Mouse (Mus musculus) lung, postnatal 0 days (tissue): ENCODE data around the gene Dok5. TPM values are rescaled to one million over a fixed set of nuclear protein-coding genes. Genes with fewer than 3 reads are reported as not detected.

Experiments
- ATAC-seq: fragments of 200-750 bp; cut with Nextera tagmentation; 2 replicates; pipeline ENCODE4 v1.8.0; 2017; ENCODE audit warnings: moderate library complexity
- DNase-seq: peaks from one replicate; pipeline ENCODE4 v3.0.0-alpha.2; 2016; ENCODE audit warnings: low spot score
- H3K27ac ChIP-seq: fragments of 300-500 bp; sonication (generic); 2 replicates; pipeline ENCODE4 v1.5.1; 2014; ENCODE audit warnings: antibody characterized with exemption, mild to moderate bottlenecking, low read length, mixed read lengths
- H3K27me3 ChIP-seq: fragments of 300-500 bp; sonication (generic); replicated peaks from 2 replicates; pipeline ENCODE4 v1.6.1; 2014; ENCODE audit warnings: low read length, mixed read lengths; ENCODE audit not compliant: insufficient read depth
- H3K36me3 ChIP-seq: fragments of 300-500 bp; sonication (generic); 2 replicates; pipeline ENCODE4 v1.6.1; 2014; ENCODE audit warnings: low read length, mixed read lengths; ENCODE audit not compliant: insufficient read depth
- H3K4me1 ChIP-seq: fragments of 300-500 bp; sonication (generic); 2 replicates; pipeline ENCODE4 v1.6.1; 2014; ENCODE audit warnings: antibody characterized with exemption, low read depth, low read length, mixed read lengths; ENCODE audit not compliant: insufficient read depth
- H3K4me2 ChIP-seq: fragments of 300-500 bp; sonication (generic); replicated peaks from 2 replicates; pipeline ENCODE4 v1.6.1; 2014; ENCODE audit warnings: low read depth, mild to moderate bottlenecking, low read length, moderate library complexity, mixed read lengths
- H3K4me3 ChIP-seq: fragments of 300-500 bp; sonication (generic); 2 replicates; pipeline ENCODE4 v1.5.1; 2014; ENCODE audit warnings: low read depth, low read length
- H3K9ac ChIP-seq: fragments of 300-500 bp; sonication (generic); replicated peaks from 2 replicates; pipeline ENCODE4 v1.6.1; 2014; ENCODE audit warnings: low read depth, mild to moderate bottlenecking
- H3K9me3 ChIP-seq: fragments of 300-500 bp; sonication (generic); 2 replicates; pipeline ENCODE4 v1.6.1; 2016; ENCODE audit warnings: low read length, mixed read lengths
- CTCF ChIP-seq: IDR thresholded peaks from 2 replicates; pipeline ENCODE4 v1.5.1; 2016; ENCODE audit warnings: antibody characterized with exemption, mild to moderate bottlenecking
- EP300 ChIP-seq: IDR thresholded peaks from 2 replicates; pipeline ENCODE4 v1.6.1; 2016; ENCODE audit warnings: antibody characterized with exemption, mild to moderate bottlenecking, control low read depth
- WGBS: fragments of 180-500 bp; shearing (Covaris S2); extraction: QIAGEN DNeasy Blood & Tissue Kit; methylation state at CpG from one replicate; pipeline ENCODE4 v1.1.7; 2014; 5-methylcytosine and 5-hydroxymethylcytosine counted together
- polyA plus RNA-seq: library from polyadenylated mRNA; unstranded; fragments of >200 nt; fragmentation: Nextera tagmentation; extraction: Ambion mirVana; gene quantifications from 2 replicates; pipeline ENCODE4 v1.2.1, GENCODE M21; 2015

Gene Dok5
- polyA plus RNA-seq, 1 experiment from 2014 or later: 0.55 TPM

- Histone ChIP-seq H3K27me3 (no peaks in the 10 kb centered on the region), H3K36me3 (no peaks in the 10 kb centered on the region), H3K4me1 (no peaks in the 10 kb centered on the region), H3K9ac (no peak overlapping the region), H3K27ac (no peak overlapping the region), H3K9me3 (no peaks in the 10 kb centered on the region), H3K4me2 (no peak overlapping the region), H3K4me3 (no peak overlapping the region)
- WGBS: 42% methylated on average over 3 of the region's 3 CpGs
- DNase-seq (no peak), ATAC-seq (no peak)
- TF ChIP-seq EP300: no peak
- TF ChIP-seq CTCF: no peak
These were observed 127.0 kb downstream of the Dok5 start for GRCm38 (mm10) chr2:170858640-170859039.

DNA sequence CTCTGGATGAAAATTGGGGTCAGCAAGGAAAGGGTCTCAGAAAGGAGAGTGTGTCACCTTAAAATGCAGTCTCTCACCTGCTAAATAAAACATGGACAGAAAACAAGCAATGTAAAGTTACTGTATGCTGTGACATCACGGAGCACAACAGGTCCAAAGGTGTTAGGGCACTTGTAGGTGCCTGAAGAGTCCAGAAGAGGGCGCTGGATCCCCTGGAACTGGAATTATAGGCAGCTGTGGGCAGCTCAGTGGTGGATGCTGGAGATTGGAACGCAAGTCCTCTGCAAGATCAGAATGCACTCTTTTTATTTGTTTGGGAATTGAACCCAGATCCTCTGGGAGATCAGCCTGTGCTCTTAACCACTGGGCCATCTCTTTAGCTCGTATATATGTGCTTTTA is 129.0 kb downstream of the Dok5 start:
- Histone ChIP-seq H3K27me3 (no peaks in the 10 kb centered on the region), H3K4me3 (no peak overlapping the region), H3K9ac (no peak overlapping the region), H3K9me3 (no peaks in the 10 kb centered on the region), H3K27ac (no peak overlapping the region), H3K4me2 (no peak overlapping the region), H3K36me3 (no peaks in the 10 kb centered on the region), H3K4me1 (no peaks in the 10 kb centered on the region)
- TF ChIP-seq EP300 (no peak), CTCF (peak; percentile 43)
- no peak for DNase-seq
- 58% methylated on average over 4 of the region's 4 CpGs for WGBS
- ATAC-seq: no peak

DNA sequence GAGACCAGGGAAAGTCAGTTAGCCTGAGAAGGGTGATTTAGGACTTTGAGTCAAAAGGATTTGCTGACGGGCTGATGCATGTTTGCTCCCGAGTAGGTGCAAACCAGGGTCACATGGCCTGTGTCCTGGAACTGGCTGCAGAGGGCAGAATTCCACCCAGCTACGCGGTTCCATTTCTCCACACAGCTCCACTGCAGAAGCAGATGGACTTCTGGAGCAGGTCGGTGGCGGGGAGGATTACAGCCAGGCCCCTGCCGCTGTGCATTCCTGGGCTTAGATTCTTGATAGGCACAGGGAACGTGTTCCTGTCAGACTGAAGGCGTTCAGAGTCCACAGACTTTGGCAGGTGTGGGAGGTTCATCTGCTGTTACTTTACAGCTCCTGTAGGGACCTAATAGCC is 131.2 kb downstream of the Dok5 start:
- Histone ChIP-seq H3K9ac (no peak overlapping the region), H3K4me1 (no peaks in the 10 kb centered on the region), H3K4me2 (no peak overlapping the region), H3K27me3 (no peaks in the 10 kb centered on the region), H3K36me3 (no peaks in the 10 kb centered on the region), H3K4me3 (no peak overlapping the region), H3K9me3 (no peaks in the 10 kb centered on the region), H3K27ac (no peak overlapping the region)
- DNase-seq (no peak), ATAC-seq (no peak)
- TF ChIP-seq EP300 (no peak), CTCF (no peak)
- WGBS: 59% methylated on average over 9 of the region's 9 CpGs

DNA sequence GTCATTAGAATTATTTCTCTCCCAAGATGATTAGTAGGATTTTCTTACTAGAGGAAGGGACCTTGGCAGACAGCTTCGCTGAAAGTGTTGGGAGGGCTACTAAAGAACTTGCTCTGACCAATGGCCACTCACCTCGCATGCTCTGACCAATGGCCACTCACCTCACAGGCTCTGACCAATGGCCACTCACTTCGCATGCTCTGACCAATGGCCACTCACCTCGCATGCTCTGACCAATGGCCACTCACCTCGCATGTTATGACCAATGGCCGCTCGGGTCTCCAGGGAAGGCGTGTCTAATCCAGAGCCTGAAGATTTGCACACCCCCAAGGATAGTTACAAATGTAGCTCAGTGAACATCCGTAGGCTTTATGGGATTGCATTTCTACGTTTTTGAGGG is 131.6 kb downstream of the Dok5 start:
- Histone ChIP-seq H3K9ac (no peak overlapping the region), H3K4me2 (no peak overlapping the region), H3K4me3 (no peak overlapping the region), H3K4me1 (no peaks in the 10 kb centered on the region), H3K9me3 (no peaks in the 10 kb centered on the region), H3K27me3 (no peaks in the 10 kb centered on the region), H3K27ac (no peak overlapping the region), H3K36me3 (no peaks in the 10 kb centered on the region)
- no peak for DNase-seq
- no peak for TF ChIP-seq CTCF
- TF ChIP-seq EP300: no peak
- no peak for ATAC-seq
- WGBS: 86% methylated on average over 10 of the region's 10 CpGs

GRCm38 (mm10) chr2:170864043-170864442 is 132.4 kb downstream of the Dok5 start:
- no peak overlapping the region for H3K9ac ChIP-seq
- H3K9me3 ChIP-seq: no peaks in the 10 kb centered on the region
- H3K36me3 ChIP-seq: no peaks in the 10 kb centered on the region
- WGBS: 84% methylated on average over 5 of the region's 5 CpGs
- ATAC-seq (no peak), DNase-seq (no peak)
- H3K4me3 ChIP-seq: no peak overlapping the region
- no peak for TF ChIP-seq EP300
- peak; percentile 48 for TF ChIP-seq CTCF
- H3K4me2 ChIP-seq: no peak overlapping the region
- H3K4me1 ChIP-seq: no peaks in the 10 kb centered on the region
- no peaks in the 10 kb centered on the region for H3K27me3 ChIP-seq
- no peak overlapping the region for H3K27ac ChIP-seq

DNA sequence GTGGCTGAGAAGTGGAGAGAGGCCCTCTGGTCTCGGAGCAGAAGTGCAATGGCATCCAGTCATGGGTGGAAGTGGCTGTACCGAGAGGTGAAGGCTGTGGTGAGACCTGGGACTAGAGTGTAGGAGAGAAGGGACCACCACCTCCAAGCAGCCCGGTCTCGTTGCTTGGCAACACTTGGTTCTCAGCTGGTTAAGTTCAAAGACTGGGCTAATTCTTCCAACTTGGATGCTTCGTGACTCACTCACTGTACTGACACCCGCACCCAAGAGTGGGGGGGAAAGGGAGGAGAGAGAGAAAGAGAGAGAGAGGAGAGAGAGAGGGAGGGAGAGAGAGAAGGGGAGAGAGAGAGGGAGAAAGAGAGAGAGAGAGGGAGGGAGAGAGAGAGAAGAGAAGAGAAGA is 133.2 kb downstream of the Dok5 start:
- Histone ChIP-seq H3K4me2 (no peak overlapping the region), H3K27me3 (no peaks in the 10 kb centered on the region), H3K27ac (no peak overlapping the region), H3K36me3 (no peaks in the 10 kb centered on the region), H3K4me1 (no peaks in the 10 kb centered on the region), H3K4me3 (no peak overlapping the region), H3K9ac (no peak overlapping the region), H3K9me3 (no peaks in the 10 kb centered on the region)
- DNase-seq: no peak
- TF ChIP-seq CTCF (no peak), EP300 (no peak)
- ATAC-seq: no peak
- WGBS: 76% methylated on average over 6 of the region's 6 CpGs

GRCm38 (mm10) chr2:170870566-170870965 is 139.0 kb downstream of the Dok5 start:
- Histone ChIP-seq H3K4me3 (no peak overlapping the region), H3K27ac (no peak overlapping the region), H3K4me2 (no peak overlapping the region), H3K9ac (no peak overlapping the region), H3K4me1 (no peaks in the 10 kb centered on the region), H3K36me3 (no peaks in the 10 kb centered on the region), H3K9me3 (no peaks in the 10 kb centered on the region), H3K27me3 (no peaks in the 10 kb centered on the region)
- 71% methylated on average over 15 of the region's 15 CpGs for WGBS
- no peak for DNase-seq
- ATAC-seq: no peak
- TF ChIP-seq CTCF (no peak), EP300 (no peak)
